Mouse (Mus musculus) small intestine, adult 2 months (tissue): ENCODE data around the gene Ptprs. TPM values are rescaled to one million over a fixed set of nuclear protein-coding genes. Genes with fewer than 3 reads are reported as not detected.

Experiments
- H3K27ac ChIP-seq: fragments of 200-500 bp; 2 replicates; pipeline ENCODE4 v1.5.1; 2012; ENCODE audit warnings: low read depth, low read length, control low read depth, inconsistent platforms; ENCODE audit not compliant: insufficient read depth
- H3K27me3 ChIP-seq: fragments of 200-500 bp; 2 replicates; pipeline ENCODE4 v1.6.1; 2012; ENCODE audit warnings: mild to moderate bottlenecking, moderate library complexity, low read length, inconsistent platforms; ENCODE audit not compliant: control insufficient read depth, insufficient read depth
- H3K36me3 ChIP-seq: fragments of 200-500 bp; 2 replicates; pipeline ENCODE4 v1.6.1; 2012; ENCODE audit warnings: mild to moderate bottlenecking, low read length, control low read depth, inconsistent platforms; ENCODE audit not compliant: control insufficient read depth, insufficient read depth
- H3K4me1 ChIP-seq: fragments of 200-500 bp; 2 replicates; pipeline ENCODE4 v1.6.1; 2012; ENCODE audit warnings: low read length, inconsistent platforms, mixed read lengths; ENCODE audit not compliant: control insufficient read depth, insufficient read depth, insufficient read length
- H3K4me3 ChIP-seq: fragments of 200-500 bp; 2 replicates; pipeline ENCODE4 v1.5.1; 2012; ENCODE audit warnings: low read depth, mild to moderate bottlenecking, control low read depth, inconsistent platforms, low read length, moderate library complexity
- CTCF ChIP-seq: fragments of 200-500 bp; IDR thresholded peaks from 2 replicates; pipeline ENCODE4 v1.5.1; 2012; ENCODE audit warnings: low read depth, mild to moderate bottlenecking, control low read depth, inconsistent platforms, low read length, moderate library complexity, mixed read lengths; ENCODE audit not compliant: insufficient replicate concordance, insufficient read length; ENCODE audit errors: extremely low read depth
- POLR2A ChIP-seq: fragments of 200-500 bp; IDR thresholded peaks from 2 replicates; pipeline ENCODE4 v1.6.1; 2012; ENCODE audit warnings: low read depth, mild to moderate bottlenecking, control low read depth, inconsistent platforms, low read length, moderate library complexity
- WGBS: fragments of 180-500 bp; shearing (Covaris S2); methylation state at CpG from one replicate; pipeline ENCODE4 v1.1.7; 2018; 5-methylcytosine and 5-hydroxymethylcytosine counted together
- polyA plus RNA-seq: library from polyadenylated mRNA; depleted of rRNA; stranded (reverse); fragments of >200 nt; gene quantifications from 2 replicates; pipeline ENCODE4 v1.2.3, GENCODE M21; 2012; rRNA removed

The Ptprs gene
- 42.5 and 54.1 TPM in 2 replicates for polyA plus RNA-seq

GRCm38 (mm10) chr17:56476402-56476752 is at the start of gene Ptprs:
TSS of gene Ptprs (minus strand) at chr17:56476483.
- Histone ChIP-seq H3K4me3 (peak within 1 kb of the TSS; percentile 66), H3K36me3 (no peaks in the 10 kb centered on the region), H3K27me3 (peaks cover 52% of the 10 kb centered on the region), H3K4me1 (peaks cover 25% of the 10 kb centered on the region), H3K27ac (no peak within 1 kb of the TSS)
- WGBS: under 1% methylated on average over 27 of the region's 27 CpGs
- TF ChIP-seq CTCF (no peak), POLR2A (no peak)

DNA sequence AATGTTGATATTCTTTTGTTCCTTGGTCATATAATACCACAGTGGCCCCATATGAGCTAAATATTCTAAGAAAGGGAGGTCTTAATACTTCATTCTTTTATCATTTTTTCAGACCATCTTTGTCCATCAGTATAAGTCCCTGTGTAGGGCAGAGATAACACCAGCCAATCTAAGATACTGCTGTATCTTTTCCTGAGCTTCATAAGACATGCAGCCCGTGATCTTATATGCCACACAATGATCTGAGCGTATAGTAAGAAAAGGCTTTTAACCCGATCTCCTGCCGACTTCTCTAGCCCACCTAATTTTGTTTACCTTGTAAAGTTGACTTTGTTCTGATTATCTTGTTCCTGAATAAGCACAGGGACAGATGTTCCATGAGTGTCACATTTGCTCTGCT is 48.7 kb upstream of the Ptprs start:
- no peaks in the 10 kb centered on the region for H3K27me3 ChIP-seq
- no peak for TF ChIP-seq CTCF
- TF ChIP-seq POLR2A: no peak
- no peak overlapping the region for H3K4me3 ChIP-seq
- no peaks in the 10 kb centered on the region for H3K4me1 ChIP-seq
- no peaks in the 10 kb centered on the region for H3K36me3 ChIP-seq
- 44% methylated on average over 4 of the region's 4 CpGs for WGBS
- no peak overlapping the region for H3K27ac ChIP-seq

- WGBS: 59% methylated on average over 1 of the region's 1 CpGs
- Histone ChIP-seq H3K4me3 (no peak overlapping the region), H3K4me1 (no peaks in the 10 kb centered on the region), H3K27ac (no peak overlapping the region), H3K36me3 (no peaks in the 10 kb centered on the region), H3K27me3 (no peaks in the 10 kb centered on the region)
- TF ChIP-seq CTCF: no peak
- TF ChIP-seq POLR2A: no peak
Measured at GRCm38 (mm10) chr17:56522744-56523143, 46.5 kb upstream of the Ptprs start.

- Histone ChIP-seq H3K27me3 (peaks cover 26% of the 10 kb centered on the region), H3K4me1 (peaks cover 9% of the 10 kb centered on the region), H3K4me3 (no peak overlapping the region), H3K27ac (no peak overlapping the region), H3K36me3 (no peaks in the 10 kb centered on the region)
- TF ChIP-seq POLR2A: no peak
- TF ChIP-seq CTCF: no peak
- 14% methylated on average over 13 of the region's 13 CpGs for WGBS
Measured at GRCm38 (mm10) chr17:56515690-56516410, 39.6 kb upstream of the Ptprs start.

DNA sequence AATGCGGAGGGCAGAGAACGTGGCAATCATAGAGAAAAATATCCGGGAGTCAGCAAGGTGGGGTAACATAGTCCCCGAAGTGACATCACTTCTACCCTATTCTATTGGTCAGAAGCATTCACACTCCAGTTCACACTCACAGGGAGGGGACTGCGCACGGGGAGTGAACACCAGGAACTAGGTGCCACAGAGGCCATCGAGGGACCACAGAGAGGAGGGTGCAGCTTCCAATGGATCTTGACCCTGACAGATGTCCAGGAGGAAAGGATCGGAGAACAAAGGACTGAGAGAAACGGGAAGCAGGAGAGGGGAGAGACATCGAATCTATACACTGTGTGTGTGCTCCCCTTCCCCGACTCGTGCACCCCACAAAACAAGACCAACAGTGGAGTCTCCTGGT is 38.6 kb upstream of the Ptprs start:
- Histone ChIP-seq H3K4me1 (peaks cover 15% of the 10 kb centered on the region), H3K4me3 (no peak overlapping the region), H3K27ac (no peak overlapping the region), H3K27me3 (peaks cover 35% of the 10 kb centered on the region), H3K36me3 (no peaks in the 10 kb centered on the region)
- WGBS: 38% methylated on average over 12 of the region's 12 CpGs
- TF ChIP-seq CTCF: no peak
- no peak for TF ChIP-seq POLR2A

DNA sequence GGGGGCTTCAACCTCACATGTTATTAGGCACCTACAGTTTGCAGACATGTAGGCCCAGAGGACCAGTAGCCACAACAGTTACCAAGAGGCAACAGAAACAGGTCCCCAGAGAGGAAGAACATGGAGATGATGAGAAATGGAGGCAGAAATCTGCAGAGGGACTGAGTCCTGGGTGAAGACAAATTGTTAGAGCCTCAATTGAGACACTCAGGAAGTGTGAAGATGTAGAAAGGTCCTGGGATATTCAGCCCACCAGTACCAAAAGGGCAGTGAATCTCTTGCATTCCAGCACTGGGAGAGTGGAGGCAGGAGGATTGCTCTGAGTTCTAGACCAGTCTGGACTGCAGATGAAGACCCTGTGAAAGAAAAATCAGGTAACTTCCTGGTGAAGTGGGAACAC is 38.0 kb upstream of the Ptprs start:
- no peak overlapping the region for H3K27ac ChIP-seq
- no peaks in the 10 kb centered on the region for H3K36me3 ChIP-seq
- TF ChIP-seq POLR2A (no peak), CTCF (no peak)
- H3K4me3 ChIP-seq: no peak overlapping the region
- peaks cover 35% of the 10 kb centered on the region for H3K27me3 ChIP-seq
- H3K4me1 ChIP-seq: peaks cover 15% of the 10 kb centered on the region

- TF ChIP-seq POLR2A (no peak), CTCF (no peak)
- Histone ChIP-seq H3K27me3 (peaks cover 35% of the 10 kb centered on the region), H3K27ac (no peak within 1 kb of the TSS), H3K4me1 (peaks cover 17% of the 10 kb centered on the region), H3K36me3 (no peaks in the 10 kb centered on the region), H3K4me3 (peak within 1 kb of the TSS; percentile 27)
- WGBS: 61% methylated on average over 22 of the region's 22 CpGs
Measured at GRCm38 (mm10) chr17:56512310-56512709, 36.0 kb upstream of the Ptprs start, which contains the start of gene Znrf4. TSS of gene Znrf4 (minus strand) at chr17:56512431.
